Mouse (Mus musculus): ENCODE results near the gene Gm7694. TPM values are rescaled to one million over a fixed set of nuclear protein-coding genes. Genes with fewer than 3 reads are reported as not detected.
A peak's percentile ranks its signal among the peaks of the same experiment; 100 is the strongest.

Gene Gm7694
- polyA plus RNA-seq, 1 experiment from 2014 or later = 2.4 TPM

GRCm38 (mm10) chr1:170301686-170302085 lies 4.4 kb downstream of the Gm7694 start:
- Histone ChIP-seq H3K4me2 (replicated peaks; ENCODE audit: low read depth, low read length) (no peak overlapping the region), H3K9me3 (ENCODE audit: control insufficient read depth, low read length) (no peaks in the 10 kb centered on the region), H3K9ac (ENCODE audit: low read depth, low read length) (no peak overlapping the region), H3K27me3 (ENCODE audit: control insufficient read depth, insufficient read depth, low read length) (no peaks in the 10 kb centered on the region), H3K4me1 (replicated peaks; ENCODE audit: control insufficient read depth, insufficient read depth, low read length) (no peaks in the 10 kb centered on the region), H3K27ac (ENCODE audit: low read depth, low read length) (no peak overlapping the region), H3K36me3 (ENCODE audit: control insufficient read depth, insufficient read depth, low read length) (no peaks in the 10 kb centered on the region), H3K4me3 (ENCODE audit: low read depth, low read length) (no peak overlapping the region)
- 93% methylated on average over 9 of the region's 9 CpGs for WGBS
- ATAC-seq (ENCODE audit: low FRiP score) (no peak), DNase-seq (ENCODE audit: low spot score) (no peak)

GRCm38 (mm10) chr1:170299496-170299895 lies 6.6 kb downstream of the Gm7694 start:
- H3K27me3 ChIP-seq (ENCODE audit: control insufficient read depth, insufficient read depth, low read length) = no peaks in the 10 kb centered on the region
- no peaks in the 10 kb centered on the region for H3K4me1 ChIP-seq (replicated peaks; ENCODE audit: control insufficient read depth, insufficient read depth, low read length)
- WGBS = 66% methylated on average over 4 of the region's 4 CpGs
- H3K4me2 ChIP-seq (replicated peaks; ENCODE audit: low read depth, low read length) = no peak overlapping the region
- H3K27ac ChIP-seq (ENCODE audit: low read depth, low read length) = no peak overlapping the region
- H3K4me3 ChIP-seq (ENCODE audit: low read depth, low read length) = no peak overlapping the region
- H3K36me3 ChIP-seq (ENCODE audit: control insufficient read depth, insufficient read depth, low read length) = no peaks in the 10 kb centered on the region
- no peak for DNase-seq (ENCODE audit: low spot score)
- no peaks in the 10 kb centered on the region for H3K9me3 ChIP-seq (ENCODE audit: control insufficient read depth, low read length)
- ATAC-seq (ENCODE audit: low FRiP score) = no peak
- no peak overlapping the region for H3K9ac ChIP-seq (ENCODE audit: low read depth, low read length)

- 72% methylated on average over 15 of the region's 15 CpGs for WGBS
Measured at GRCm38 (mm10) chr1:170294786-170295570, 11.2 kb downstream of the Gm7694 start.

DNA sequence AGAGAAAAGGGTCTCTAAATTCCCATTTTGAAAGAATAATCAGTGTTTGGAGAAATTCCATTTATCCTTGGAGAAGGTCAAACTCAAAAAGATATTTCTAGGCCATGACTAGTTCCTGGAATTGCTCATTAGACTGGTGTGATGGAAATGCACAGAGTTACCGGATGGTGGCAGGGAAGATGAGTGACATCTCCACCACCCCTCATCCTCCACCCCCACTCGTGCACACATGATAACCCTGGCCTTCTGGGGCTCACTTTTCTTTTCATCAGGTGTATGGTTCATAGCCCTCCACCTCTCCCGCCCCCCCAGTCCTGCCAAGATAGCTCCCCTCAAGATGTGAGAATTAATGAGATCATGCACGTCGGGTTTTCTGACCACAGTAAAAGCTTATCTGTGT lies 12.9 kb downstream of the Gm7694 start:
- Histone ChIP-seq H3K36me3 (ENCODE audit: control insufficient read depth, insufficient read depth, low read length) (no peaks in the 10 kb centered on the region), H3K27me3 (ENCODE audit: control insufficient read depth, insufficient read depth, low read length) (no peaks in the 10 kb centered on the region), H3K4me3 (ENCODE audit: low read depth, low read length) (no peak overlapping the region), H3K4me2 (replicated peaks; ENCODE audit: low read depth, low read length) (no peak overlapping the region), H3K9ac (ENCODE audit: low read depth, low read length) (no peak overlapping the region), H3K9me3 (ENCODE audit: control insufficient read depth, low read length) (no peaks in the 10 kb centered on the region), H3K4me1 (replicated peaks; ENCODE audit: control insufficient read depth, insufficient read depth, low read length) (no peaks in the 10 kb centered on the region), H3K27ac (ENCODE audit: low read depth, low read length) (no peak overlapping the region)
- DNase-seq (ENCODE audit: low spot score) (no peak), ATAC-seq (ENCODE audit: low FRiP score) (peak; percentile 40; the same call in 1 of the 2 replicates)
- WGBS = 82% methylated on average over 5 of the region's 5 CpGs

More at GRCm38 (mm10) chr1:170294786-170295570, 11.2 kb downstream of the Gm7694 start:
- Histone ChIP-seq H3K4me1 (replicated peaks; ENCODE audit: control insufficient read depth, insufficient read depth, low read length) (no peaks in the 10 kb centered on the region), H3K9me3 (ENCODE audit: control insufficient read depth, low read length) (no peaks in the 10 kb centered on the region), H3K4me3 (ENCODE audit: low read depth, low read length) (no peak overlapping the region), H3K27ac (ENCODE audit: low read depth, low read length) (no peak overlapping the region), H3K36me3 (ENCODE audit: control insufficient read depth, insufficient read depth, low read length) (no peaks in the 10 kb centered on the region), H3K9ac (ENCODE audit: low read depth, low read length) (no peak overlapping the region), H3K27me3 (ENCODE audit: control insufficient read depth, insufficient read depth, low read length) (no peaks in the 10 kb centered on the region), H3K4me2 (replicated peaks; ENCODE audit: low read depth, low read length) (no peak overlapping the region)
- ATAC-seq (ENCODE audit: low FRiP score) (no peak), DNase-seq (ENCODE audit: low spot score) (peak; percentile 5)

- no peaks in the 10 kb centered on the region for H3K9me3 ChIP-seq (ENCODE audit: control insufficient read depth, low read length)
- H3K36me3 ChIP-seq (ENCODE audit: control insufficient read depth, insufficient read depth, low read length) = no peaks in the 10 kb centered on the region
- H3K4me1 ChIP-seq (replicated peaks; ENCODE audit: control insufficient read depth, insufficient read depth, low read length) = no peaks in the 10 kb centered on the region
- H3K4me2 ChIP-seq (replicated peaks; ENCODE audit: low read depth, low read length) = no peak overlapping the region
- H3K27me3 ChIP-seq (ENCODE audit: control insufficient read depth, insufficient read depth, low read length) = no peaks in the 10 kb centered on the region
- ATAC-seq (ENCODE audit: low FRiP score) (peak; percentile 47), DNase-seq (ENCODE audit: low spot score) (peak; percentile 71)
- H3K9ac ChIP-seq (ENCODE audit: low read depth, low read length) = no peak overlapping the region
- H3K4me3 ChIP-seq (ENCODE audit: low read depth, low read length) = no peak overlapping the region
- H3K27ac ChIP-seq (ENCODE audit: low read depth, low read length) = no peak overlapping the region
- 43% methylated on average over 9 of the region's 9 CpGs for WGBS
Measured at GRCm38 (mm10) chr1:170292239-170292951, 13.7 kb downstream of the Gm7694 start.

DNA sequence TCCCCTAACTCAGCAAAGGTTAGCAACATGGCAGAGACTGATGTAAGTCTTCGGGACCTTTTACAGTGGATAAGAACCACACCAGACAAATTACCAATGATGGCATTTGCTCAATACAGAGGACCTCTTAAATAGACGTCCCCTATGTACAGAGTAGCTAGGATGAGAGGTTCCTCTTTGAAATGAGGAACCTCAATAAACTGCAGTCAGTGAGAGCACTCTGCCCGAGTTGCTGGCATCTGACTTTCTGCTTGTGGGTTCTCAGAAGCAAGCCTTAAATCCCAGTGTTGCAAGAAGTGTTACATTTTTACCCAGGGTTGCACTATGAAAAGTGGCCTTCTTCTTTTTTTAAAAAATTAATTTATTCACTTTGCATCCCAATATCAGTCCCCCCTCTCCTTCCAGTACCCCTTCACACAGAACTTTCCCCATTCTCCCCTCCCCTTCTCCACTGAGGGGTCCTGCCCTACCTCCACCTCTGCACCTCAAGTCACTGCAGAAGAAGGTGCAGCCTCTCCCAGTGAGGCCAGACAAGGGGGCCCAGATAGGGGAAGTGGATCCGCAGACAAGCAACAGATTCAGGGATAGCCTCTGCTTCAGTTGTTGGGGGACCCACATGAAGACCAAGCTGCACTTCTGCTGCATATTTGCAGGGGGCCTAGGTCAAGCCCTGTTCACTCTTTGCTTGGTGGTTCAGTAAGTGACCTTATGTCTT lies 23.6 kb downstream of the Gm7694 start:
- no peaks in the 10 kb centered on the region for H3K27me3 ChIP-seq (ENCODE audit: control insufficient read depth, insufficient read depth, low read length)
- DNase-seq (ENCODE audit: low spot score) = no peak
- H3K4me2 ChIP-seq (replicated peaks; ENCODE audit: low read depth, low read length) = no peak overlapping the region
- no peak overlapping the region for H3K4me3 ChIP-seq (ENCODE audit: low read depth, low read length)
- WGBS = 80% methylated on average over 4 of the region's 4 CpGs
- ATAC-seq (ENCODE audit: low FRiP score) = no peak
- H3K9me3 ChIP-seq (ENCODE audit: control insufficient read depth, low read length) = no peaks in the 10 kb centered on the region
- H3K4me1 ChIP-seq (replicated peaks; ENCODE audit: control insufficient read depth, insufficient read depth, low read length) = no peaks in the 10 kb centered on the region
- H3K36me3 ChIP-seq (ENCODE audit: control insufficient read depth, insufficient read depth, low read length) = no peaks in the 10 kb centered on the region
- no peak overlapping the region for H3K9ac ChIP-seq (ENCODE audit: low read depth, low read length)
- no peak overlapping the region for H3K27ac ChIP-seq (ENCODE audit: low read depth, low read length)

DNA sequence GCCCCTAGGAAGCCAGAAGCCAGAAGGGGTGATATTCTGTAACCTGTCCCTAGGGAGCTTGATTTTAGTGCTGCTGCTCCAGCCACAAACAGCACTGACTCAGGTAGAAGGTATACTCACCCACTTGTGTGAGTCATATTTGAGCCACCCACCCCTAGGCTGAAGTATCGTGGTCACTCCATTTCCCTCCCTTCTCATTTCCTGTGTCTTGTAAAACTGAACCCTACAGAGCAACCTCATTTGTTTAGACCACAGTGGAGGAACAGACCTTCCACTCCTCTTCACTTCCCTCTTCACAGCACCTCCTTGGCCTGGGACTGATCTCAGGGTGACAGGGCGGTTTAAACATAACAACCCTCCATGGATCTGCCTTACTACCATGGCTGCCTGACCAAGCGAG lies 29.1 kb downstream of the Gm7694 start, which contains the start of gene Sh2d1b1:
TSS of gene Sh2d1b1 (plus strand) at position 305 of the 400 bp plus-strand sequence.
- Histone ChIP-seq H3K4me2 (replicated peaks; ENCODE audit: low read depth, low read length) (no peak within 1 kb of the TSS), H3K9me3 (ENCODE audit: control insufficient read depth, low read length) (no peaks in the 10 kb centered on the region), H3K4me3 (ENCODE audit: low read depth, low read length) (no peak within 1 kb of the TSS), H3K27ac (ENCODE audit: low read depth, low read length) (no peak within 1 kb of the TSS), H3K27me3 (ENCODE audit: control insufficient read depth, insufficient read depth, low read length) (no peaks in the 10 kb centered on the region), H3K4me1 (replicated peaks; ENCODE audit: control insufficient read depth, insufficient read depth, low read length) (no peaks in the 10 kb centered on the region), H3K9ac (ENCODE audit: low read depth, low read length) (no peak within 1 kb of the TSS), H3K36me3 (ENCODE audit: control insufficient read depth, insufficient read depth, low read length) (no peaks in the 10 kb centered on the region)
- no peak for ATAC-seq (ENCODE audit: low FRiP score)
- DNase-seq (ENCODE audit: low spot score) = no peak
- WGBS = 86% methylated on average over 2 of the region's 3 CpGs

DNA sequence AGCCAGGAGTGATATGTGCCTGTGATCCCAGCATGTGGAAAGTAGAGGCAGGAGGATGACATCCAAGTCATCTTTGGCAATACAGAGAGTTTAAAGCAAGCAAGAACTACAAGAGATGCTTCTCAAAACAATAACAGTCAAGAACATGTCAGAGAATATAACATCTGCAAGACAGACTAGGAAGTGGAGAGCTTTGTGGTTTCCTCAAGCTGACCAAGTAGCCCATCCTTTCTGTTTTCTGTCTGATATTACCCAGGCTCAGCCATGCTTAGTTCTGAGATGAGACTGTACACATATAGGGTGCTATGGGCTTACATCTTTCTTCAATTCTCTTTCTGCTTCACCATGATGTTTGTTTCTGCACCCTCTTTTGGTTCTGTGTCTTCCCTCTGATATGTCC lies 32.9 kb downstream of the Gm7694 start:
- Histone ChIP-seq H3K27me3 (ENCODE audit: control insufficient read depth, insufficient read depth, low read length) (no peaks in the 10 kb centered on the region), H3K4me3 (ENCODE audit: low read depth, low read length) (no peak overlapping the region), H3K27ac (ENCODE audit: low read depth, low read length) (no peak overlapping the region), H3K36me3 (ENCODE audit: control insufficient read depth, insufficient read depth, low read length) (no peaks in the 10 kb centered on the region), H3K4me2 (replicated peaks; ENCODE audit: low read depth, low read length) (no peak overlapping the region), H3K9me3 (ENCODE audit: control insufficient read depth, low read length) (no peaks in the 10 kb centered on the region), H3K4me1 (replicated peaks; ENCODE audit: control insufficient read depth, insufficient read depth, low read length) (no peaks in the 10 kb centered on the region), H3K9ac (ENCODE audit: low read depth, low read length) (no peak overlapping the region)
- no peak for ATAC-seq (ENCODE audit: low FRiP score)
- no peak for DNase-seq (ENCODE audit: low spot score)
